Mouse (Mus musculus): ENCODE data around the gene Faap100. TPM values are rescaled to one million over a fixed set of nuclear protein-coding genes. Genes with fewer than 3 reads are reported as not detected.

Faap100 gene
- total RNA-seq, 2 experiments from 2014 or later: 15.1 to 19.7 TPM

GRCm38 (mm10) chr11:120352571-120353290 is 25.8 kb downstream of the Faap100 start:
- peak; percentile 23 to 44 for DNase-seq (ENCODE audit: low spot score in 2 of 2)

GRCm38 (mm10) chr11:120352093-120352350 is 26.5 kb downstream of the Faap100 start:
- peak in 1 of 2 experiments; percentile 6 for DNase-seq (ENCODE audit: low spot score in 2 of 2)

GRCm38 (mm10) chr11:120351250-120352092 is 27.1 kb downstream of the Faap100 start:
- DNase-seq (ENCODE audit: low spot score in 2 of 2): peak; percentile 13 to 31

- DNase-seq (ENCODE audit: low spot score in 2 of 2): peak; percentile 38 to 44
Measured at GRCm38 (mm10) chr11:120350711-120351110, 27.9 kb downstream of the Faap100 start.

GRCm38 (mm10) chr11:120349986-120350702 is 28.4 kb downstream of the Faap100 start:
- DNase-seq (ENCODE audit: low spot score in 2 of 2): peak; percentile 85 to 88

- DNase-seq (ENCODE audit: low spot score in 2 of 2): peak; percentile 56 to 59
Measured at GRCm38 (mm10) chr11:120349371-120349985, 29.1 kb downstream of the Faap100 start.

GRCm38 (mm10) chr11:120348684-120349370 is 29.7 kb downstream of the Faap100 start:
- peak; percentile 59 to 66 for DNase-seq (ENCODE audit: low spot score in 2 of 2)

GRCm38 (mm10) chr11:120347791-120348683 is 30.5 kb downstream of the Faap100 start, which contains the start of gene Actg1:
Gene Actg1, minus strand, starts transcription at chr11:120348542.
- peak; percentile 87 for DNase-seq (ENCODE audit: low spot score in 2 of 2)

GRCm38 (mm10) chr11:120347301-120347700 is 31.3 kb downstream of the Faap100 start:
- DNase-seq (ENCODE audit: low spot score in 2 of 2): peak in 1 of 2 experiments; percentile 22

- DNase-seq (ENCODE audit: low spot score in 2 of 2): peak in 1 of 2 experiments; percentile 27
Measured at GRCm38 (mm10) chr11:120346383-120347034, 32.1 kb downstream of the Faap100 start.

GRCm38 (mm10) chr11:120345067-120345681 is 33.4 kb downstream of the Faap100 start:
- peak in 1 of 2 experiments; percentile 22 for DNase-seq (ENCODE audit: low spot score in 2 of 2)

GRCm38 (mm10) chr11:120344310-120344920 is 34.1 kb downstream of the Faap100 start:
- peak in 1 of 2 experiments; percentile 21 for DNase-seq (ENCODE audit: low spot score in 2 of 2)

GRCm38 (mm10) chr11:120343519-120344309 is 34.9 kb downstream of the Faap100 start:
- DNase-seq (ENCODE audit: low spot score in 2 of 2): peak in 1 of 2 experiments; percentile 18

- DNase-seq (ENCODE audit: low spot score in 2 of 2): no peak
Measured at GRCm38 (mm10) chr11:120342656-120343160, 35.9 kb downstream of the Faap100 start.

GRCm38 (mm10) chr11:120341661-120342060 is 36.9 kb downstream of the Faap100 start:
- DNase-seq (ENCODE audit: low spot score in 2 of 2): no peak

GRCm38 (mm10) chr11:120339978-120340513 is 38.5 kb downstream of the Faap100 start:
- DNase-seq (ENCODE audit: low spot score in 2 of 2): no peak

GRCm38 (mm10) chr11:120338786-120339185 is 39.8 kb downstream of the Faap100 start:
- no peak for DNase-seq (ENCODE audit: low spot score in 2 of 2)
